Mouse (Mus musculus) hindbrain, embryonic 15.5 days (tissue): Measurements from ENCODE around the gene Irf2. TPM values are rescaled to one million over a fixed set of nuclear protein-coding genes. Genes with fewer than 3 reads are reported as not detected.
A peak's percentile ranks its signal among the peaks of the same experiment; 100 is the strongest.

ENCODE experiments used
- ATAC-seq: fragments of 200-750 bp; cut with Nextera tagmentation; 2 replicates; pipeline ENCODE4 v1.8.0; 2017; ENCODE audit warnings: low read depth, moderate number of reproducible peaks, moderate TSS enrichment; ENCODE audit not compliant: low FRiP score
- H3K27ac ChIP-seq: fragments of 300-500 bp; sonication (generic); replicated peaks from 2 replicates; pipeline ENCODE4 v1.5.1; 2015; ENCODE audit warnings: mild to moderate bottlenecking, inconsistent platforms
- H3K27me3 ChIP-seq: fragments of 300-500 bp; sonication (generic); 2 replicates; pipeline ENCODE4 v1.6.1; 2015; ENCODE audit warnings: control low read depth, inconsistent platforms
- H3K36me3 ChIP-seq: fragments of 300-500 bp; sonication (generic); 2 replicates; pipeline ENCODE4 v1.6.1; 2015; ENCODE audit warnings: control low read depth, inconsistent platforms
- H3K4me1 ChIP-seq: fragments of 300-500 bp; sonication (generic); replicated peaks from 2 replicates; pipeline ENCODE4 v1.6.1; 2015; ENCODE audit warnings: control low read depth, inconsistent platforms
- H3K4me2 ChIP-seq: fragments of 300-500 bp; sonication (generic); 2 replicates; pipeline ENCODE4 v1.6.1; 2015; ENCODE audit warnings: moderate library complexity, mild to moderate bottlenecking, inconsistent platforms
- H3K4me3 ChIP-seq: fragments of 300-500 bp; sonication (generic); 2 replicates; pipeline ENCODE4 v1.5.1; 2015; ENCODE audit warnings: mild to moderate bottlenecking, inconsistent platforms
- H3K9ac ChIP-seq: fragments of 300-500 bp; sonication (generic); 2 replicates; pipeline ENCODE4 v1.6.1; 2015; ENCODE audit warnings: inconsistent platforms
- H3K9me3 ChIP-seq: fragments of 300-500 bp; sonication (generic); 2 replicates; pipeline ENCODE4 v1.6.1; 2016; ENCODE audit warnings: control low read depth, inconsistent platforms
- whole genome bisulfite sequencing: fragments of 180-500 bp; shearing (Covaris S2); methylation state at CpG from one replicate; pipeline ENCODE4 v1.1.7; 2015; 5-methylcytosine and 5-hydroxymethylcytosine counted together
- polyA plus RNA-seq: library from polyadenylated mRNA; unstranded; fragments of >200 nt; fragmentation: Nextera tagmentation; extraction: Ambion mirVana; gene quantifications from 2 replicates; pipeline ENCODE4 v1.2.1, GENCODE M21; 2015

Gene Irf2
- polyA plus RNA-seq, 1 experiment from 2014 or later: 11.2 TPM

GRCm38 (mm10) chr8:46760701-46761100 is 21.2 kb downstream of the Irf2 start:
- Histone ChIP-seq H3K36me3 (no peaks in the 10 kb centered on the region), H3K4me1 (no peaks in the 10 kb centered on the region), H3K9me3 (no peaks in the 10 kb centered on the region), H3K4me3 (no peak overlapping the region), H3K9ac (no peak overlapping the region), H3K27ac (no peak overlapping the region), H3K27me3 (no peaks in the 10 kb centered on the region), H3K4me2 (no peak overlapping the region)
- ATAC-seq: no peak
- 91% methylated on average over 7 of the region's 7 CpGs for WGBS

- 78% methylated on average over 6 of the region's 6 CpGs for WGBS
- Histone ChIP-seq H3K4me1 (no peaks in the 10 kb centered on the region), H3K4me3 (no peak overlapping the region), H3K27me3 (no peaks in the 10 kb centered on the region), H3K27ac (no peak overlapping the region), H3K36me3 (no peaks in the 10 kb centered on the region), H3K4me2 (no peak overlapping the region), H3K9ac (no peak overlapping the region), H3K9me3 (no peaks in the 10 kb centered on the region)
- no peak for ATAC-seq
Measured at GRCm38 (mm10) chr8:46761454-46761853, 21.9 kb downstream of the Irf2 start.

- Histone ChIP-seq H3K36me3 (no peaks in the 10 kb centered on the region), H3K9ac (no peak overlapping the region), H3K9me3 (no peaks in the 10 kb centered on the region), H3K27me3 (no peaks in the 10 kb centered on the region), H3K4me2 (no peak overlapping the region), H3K4me3 (no peak overlapping the region), H3K27ac (peak overlapping the region; percentile 55), H3K4me1 (peaks cover 22% of the 10 kb centered on the region)
- peak; percentile 80 for ATAC-seq
- 49% methylated on average over 11 of the region's 11 CpGs for WGBS
Measured at GRCm38 (mm10) chr8:46769408-46770180, 30.1 kb downstream of the Irf2 start.

- no peak overlapping the region for H3K4me3 ChIP-seq
- WGBS: 27% methylated on average over 7 of the region's 7 CpGs
- H3K9me3 ChIP-seq: no peaks in the 10 kb centered on the region
- no peak for ATAC-seq
- H3K4me2 ChIP-seq: no peak overlapping the region
- H3K27ac ChIP-seq: no peak overlapping the region
- H3K36me3 ChIP-seq: no peaks in the 10 kb centered on the region
- H3K4me1 ChIP-seq: peaks cover 22% of the 10 kb centered on the region
- H3K27me3 ChIP-seq: no peaks in the 10 kb centered on the region
- H3K9ac ChIP-seq: no peak overlapping the region
Measured at GRCm38 (mm10) chr8:46770905-46771516, 31.5 kb downstream of the Irf2 start.

- no peaks in the 10 kb centered on the region for H3K27me3 ChIP-seq
- H3K27ac ChIP-seq: no peak overlapping the region
- H3K9ac ChIP-seq: no peak overlapping the region
- H3K9me3 ChIP-seq: no peaks in the 10 kb centered on the region
- peaks cover 22% of the 10 kb centered on the region for H3K4me1 ChIP-seq
- 90% methylated on average over 6 of the region's 6 CpGs for WGBS
- no peak for ATAC-seq
- no peak overlapping the region for H3K4me2 ChIP-seq
- H3K36me3 ChIP-seq: no peaks in the 10 kb centered on the region
- no peak overlapping the region for H3K4me3 ChIP-seq
Measured at GRCm38 (mm10) chr8:46772801-46773200, 33.3 kb downstream of the Irf2 start.

- H3K36me3 ChIP-seq: no peaks in the 10 kb centered on the region
- no peak overlapping the region for H3K4me2 ChIP-seq
- H3K9ac ChIP-seq: no peak overlapping the region
- no peak overlapping the region for H3K4me3 ChIP-seq
- H3K27ac ChIP-seq: no peak overlapping the region
- H3K4me1 ChIP-seq: no peaks in the 10 kb centered on the region
- no peaks in the 10 kb centered on the region for H3K27me3 ChIP-seq
- ATAC-seq: no peak
- H3K9me3 ChIP-seq: no peaks in the 10 kb centered on the region
- WGBS: 93% methylated on average over 10 of the region's 10 CpGs
Measured at GRCm38 (mm10) chr8:46777760-46778460, 38.4 kb downstream of the Irf2 start.

GRCm38 (mm10) chr8:46781067-46781657 is 41.6 kb downstream of the Irf2 start:
- Histone ChIP-seq H3K9ac (no peak overlapping the region), H3K27ac (no peak overlapping the region), H3K4me3 (no peak overlapping the region), H3K36me3 (no peaks in the 10 kb centered on the region), H3K4me1 (no peaks in the 10 kb centered on the region), H3K27me3 (no peaks in the 10 kb centered on the region), H3K9me3 (no peaks in the 10 kb centered on the region), H3K4me2 (no peak overlapping the region)
- no peak for ATAC-seq
- WGBS: 78% methylated on average over 6 of the region's 6 CpGs

GRCm38 (mm10) chr8:46782254-46782653 is 42.7 kb downstream of the Irf2 start:
- Histone ChIP-seq H3K27me3 (no peaks in the 10 kb centered on the region), H3K4me3 (no peak overlapping the region), H3K9me3 (no peaks in the 10 kb centered on the region), H3K4me1 (no peaks in the 10 kb centered on the region), H3K9ac (no peak overlapping the region), H3K4me2 (no peak overlapping the region), H3K36me3 (no peaks in the 10 kb centered on the region), H3K27ac (no peak overlapping the region)
- no peak for ATAC-seq
- WGBS: 95% methylated on average over 5 of the region's 5 CpGs

- Histone ChIP-seq H3K4me2 (no peak overlapping the region), H3K9me3 (no peaks in the 10 kb centered on the region), H3K27ac (no peak overlapping the region), H3K4me1 (no peaks in the 10 kb centered on the region), H3K36me3 (no peaks in the 10 kb centered on the region), H3K27me3 (no peaks in the 10 kb centered on the region), H3K9ac (no peak overlapping the region), H3K4me3 (no peak overlapping the region)
- WGBS: 61% methylated on average over 2 of the region's 2 CpGs
- no peak for ATAC-seq
Measured at GRCm38 (mm10) chr8:46785070-46785469, 45.5 kb downstream of the Irf2 start.

GRCm38 (mm10) chr8:46785926-46786325 is 46.4 kb downstream of the Irf2 start:
- H3K4me1 ChIP-seq: no peaks in the 10 kb centered on the region
- H3K36me3 ChIP-seq: no peaks in the 10 kb centered on the region
- no peak for ATAC-seq
- no peaks in the 10 kb centered on the region for H3K27me3 ChIP-seq
- H3K9ac ChIP-seq: no peak overlapping the region
- no peak overlapping the region for H3K27ac ChIP-seq
- 91% methylated on average over 6 of the region's 6 CpGs for WGBS
- no peak overlapping the region for H3K4me2 ChIP-seq
- no peaks in the 10 kb centered on the region for H3K9me3 ChIP-seq
- no peak overlapping the region for H3K4me3 ChIP-seq

- Histone ChIP-seq H3K27ac (no peak overlapping the region), H3K9ac (no peak overlapping the region), H3K27me3 (no peaks in the 10 kb centered on the region), H3K9me3 (no peaks in the 10 kb centered on the region), H3K4me1 (no peaks in the 10 kb centered on the region), H3K4me3 (no peak overlapping the region), H3K4me2 (no peak overlapping the region), H3K36me3 (no peaks in the 10 kb centered on the region)
- no peak for ATAC-seq
- 95% methylated on average over 5 of the region's 5 CpGs for WGBS
Measured at GRCm38 (mm10) chr8:46789091-46789881, 49.8 kb downstream of the Irf2 start.
